Mouse (Mus musculus) A20 (cell line): ENCODE data around the gene Msi2.
A peak's percentile ranks its signal among the peaks of the same experiment; 100 is the strongest.

Experiments
- DNase-seq: peaks from one replicate; pipeline ENCODE4 v3.0.0-alpha.2; 2011; ENCODE audit warnings: low read depth, low spot score

Msi2 gene

GRCm38 (mm10) chr11:88614527-88615305, 103.6 kb downstream of the Msi2 start:
- peak; percentile 87 for DNase-seq

DNA sequence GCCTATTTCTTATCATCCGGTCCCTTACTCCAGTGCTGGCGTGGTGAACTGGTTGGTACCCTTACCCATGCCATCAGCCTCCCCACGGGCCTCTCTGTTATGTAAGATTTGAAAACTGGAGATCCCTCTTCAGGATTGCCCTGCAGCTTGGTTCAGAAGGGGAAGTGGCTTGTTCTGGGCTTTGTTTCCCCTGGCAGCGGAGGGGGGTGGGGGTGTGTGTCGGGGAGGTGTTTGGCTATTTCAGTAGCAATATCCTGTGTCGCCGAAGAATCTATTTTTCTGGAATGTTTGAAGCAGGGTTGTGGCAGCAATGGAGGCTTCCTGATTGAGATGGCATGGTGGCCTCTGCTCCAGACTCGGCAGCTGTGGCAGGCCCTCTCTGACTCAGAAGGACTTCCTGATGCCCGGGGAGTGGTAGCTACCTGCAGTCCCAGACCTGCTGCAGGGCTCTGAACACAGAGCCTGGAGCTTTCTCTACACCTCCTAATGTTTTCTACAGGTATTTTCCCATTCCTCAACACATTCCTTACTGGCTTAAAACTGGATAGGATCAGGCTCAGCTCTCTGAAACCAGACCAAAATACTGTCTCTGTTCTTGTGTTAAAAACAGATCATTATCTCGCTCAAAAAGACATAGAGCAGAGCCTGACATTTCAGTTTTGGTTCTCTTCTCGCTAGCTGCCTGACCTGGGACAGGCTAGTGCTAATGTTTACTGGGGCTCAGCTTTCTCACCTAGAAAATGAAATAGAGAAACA, 104.4 kb downstream of the Msi2 start:
- DNase-seq, result peak; percentile 78

DNA sequence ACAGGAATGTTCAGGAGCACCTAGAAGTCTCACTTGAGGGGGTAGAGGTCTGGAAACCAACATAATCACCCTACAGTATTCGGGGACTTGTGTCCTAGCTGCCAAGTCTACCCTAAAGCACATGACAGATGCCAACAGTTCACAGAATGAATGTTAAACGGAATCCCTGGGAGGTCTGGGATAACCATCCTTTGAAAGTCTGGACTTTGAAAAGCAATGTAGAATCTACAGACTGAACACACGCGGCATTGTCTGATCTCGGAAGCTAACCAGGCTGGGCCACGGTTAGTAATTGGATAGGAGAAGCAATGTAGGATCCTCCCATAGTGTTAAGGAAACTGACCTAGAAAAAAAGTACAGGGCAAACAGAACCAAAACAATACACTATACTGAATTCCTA, 105.3 kb downstream of the Msi2 start:
- no peak for DNase-seq

DNA sequence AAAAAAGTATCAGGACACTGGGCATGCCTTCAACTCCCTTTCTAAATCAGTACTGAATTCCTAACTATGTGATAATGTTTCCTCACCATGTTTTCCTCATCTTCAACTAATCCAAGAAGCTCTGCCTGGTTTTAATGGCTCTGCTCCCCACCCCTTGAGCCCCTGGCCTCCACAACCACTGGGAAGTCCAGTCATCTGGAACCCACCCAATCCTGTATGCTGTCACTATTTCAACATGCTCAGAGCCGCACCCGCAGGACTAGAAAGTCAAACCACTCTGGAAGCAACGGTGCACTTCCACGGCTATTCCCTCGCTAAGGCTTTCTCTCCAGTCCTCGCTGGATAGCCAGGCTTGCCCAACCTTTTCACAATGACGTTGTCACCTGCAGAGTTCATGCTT, 106.2 kb downstream of the Msi2 start:
- DNase-seq, result no peak

DNA sequence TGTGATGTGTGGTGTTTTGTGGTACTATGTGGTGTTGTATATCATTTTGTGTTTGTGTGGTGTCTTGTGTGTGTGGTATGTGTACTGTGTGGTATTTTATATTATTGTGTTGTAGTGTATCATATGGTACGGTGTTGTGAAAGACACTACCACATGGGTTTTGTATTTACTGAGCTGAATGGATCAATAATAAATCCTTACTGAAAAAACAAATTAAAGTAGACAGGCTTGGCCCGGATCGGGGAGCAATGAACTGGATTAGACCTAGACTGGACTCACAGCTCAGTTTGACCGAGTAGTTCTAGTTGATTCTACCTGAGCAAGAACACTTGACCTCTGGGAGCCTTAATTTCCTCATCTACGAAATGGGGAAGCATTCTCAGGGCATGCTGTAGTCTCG, 107.5 kb downstream of the Msi2 start:
- DNase-seq, result no peak

GRCm38 (mm10) chr11:88610112-88610511, 108.2 kb downstream of the Msi2 start:
- no peak for DNase-seq

DNA sequence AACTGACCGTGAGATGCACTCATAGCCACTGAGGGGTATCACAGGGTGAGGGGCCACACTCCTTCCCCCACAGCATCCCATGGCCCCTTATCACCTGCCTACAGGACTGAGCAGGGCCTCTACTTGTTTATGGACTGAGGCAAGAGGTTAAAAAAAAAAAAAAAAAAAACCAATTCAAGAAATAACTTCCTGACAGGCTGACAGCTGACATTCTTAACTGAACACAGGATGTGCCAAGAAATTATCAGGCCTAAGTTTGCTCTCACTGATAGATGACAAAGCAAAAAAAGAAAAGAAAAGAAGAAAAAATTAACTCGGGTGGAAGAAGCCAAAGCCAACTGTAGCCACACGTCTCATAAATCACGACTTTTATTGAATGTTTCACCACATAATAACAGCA, 109.7 kb downstream of the Msi2 start:
- no peak for DNase-seq

- no peak for DNase-seq
Observed at GRCm38 (mm10) chr11:88607725-88608383, 110.5 kb downstream of the Msi2 start.

GRCm38 (mm10) chr11:88605771-88606170, 112.5 kb downstream of the Msi2 start:
- DNase-seq, result no peak

- DNase-seq, result no peak
Observed at GRCm38 (mm10) chr11:88605098-88605525, 113.2 kb downstream of the Msi2 start.

- DNase-seq, result no peak
Observed at GRCm38 (mm10) chr11:88604635-88605034, 113.7 kb downstream of the Msi2 start.

- DNase-seq, result no peak
Observed at GRCm38 (mm10) chr11:88603366-88603765, 114.9 kb downstream of the Msi2 start.

GRCm38 (mm10) chr11:88602471-88603120, 115.7 kb downstream of the Msi2 start:
- no peak for DNase-seq

GRCm38 (mm10) chr11:88600194-88600593, 118.1 kb downstream of the Msi2 start:
- peak; percentile 33 for DNase-seq

GRCm38 (mm10) chr11:88599332-88600130, 118.8 kb downstream of the Msi2 start:
- peak; percentile 74 for DNase-seq

GRCm38 (mm10) chr11:88598848-88599175, 119.5 kb downstream of the Msi2 start:
- DNase-seq, result no peak

GRCm38 (mm10) chr11:88598150-88598847, 120.0 kb downstream of the Msi2 start:
- peak; percentile 58 for DNase-seq

DNA sequence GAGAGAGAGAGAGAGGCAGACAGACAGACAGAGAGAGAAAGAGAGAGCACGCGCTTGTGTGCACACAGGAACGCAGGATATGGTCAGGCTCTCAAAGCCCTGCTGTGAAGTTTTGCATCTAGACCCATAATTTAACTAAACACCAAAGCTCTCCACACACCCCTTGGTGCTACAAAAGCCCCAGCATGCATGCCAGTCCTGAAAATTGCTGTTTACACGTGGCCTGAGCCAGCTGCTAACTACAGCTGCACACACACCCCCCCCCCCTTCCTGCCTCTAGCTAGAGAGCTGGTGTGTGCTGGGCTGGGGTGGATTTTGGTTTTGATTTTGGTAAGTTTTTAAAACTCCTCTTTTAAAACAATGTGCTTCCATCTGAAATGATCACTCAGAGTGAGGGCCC, 122.7 kb downstream of the Msi2 start:
- DNase-seq, result peak; percentile 90

DNA sequence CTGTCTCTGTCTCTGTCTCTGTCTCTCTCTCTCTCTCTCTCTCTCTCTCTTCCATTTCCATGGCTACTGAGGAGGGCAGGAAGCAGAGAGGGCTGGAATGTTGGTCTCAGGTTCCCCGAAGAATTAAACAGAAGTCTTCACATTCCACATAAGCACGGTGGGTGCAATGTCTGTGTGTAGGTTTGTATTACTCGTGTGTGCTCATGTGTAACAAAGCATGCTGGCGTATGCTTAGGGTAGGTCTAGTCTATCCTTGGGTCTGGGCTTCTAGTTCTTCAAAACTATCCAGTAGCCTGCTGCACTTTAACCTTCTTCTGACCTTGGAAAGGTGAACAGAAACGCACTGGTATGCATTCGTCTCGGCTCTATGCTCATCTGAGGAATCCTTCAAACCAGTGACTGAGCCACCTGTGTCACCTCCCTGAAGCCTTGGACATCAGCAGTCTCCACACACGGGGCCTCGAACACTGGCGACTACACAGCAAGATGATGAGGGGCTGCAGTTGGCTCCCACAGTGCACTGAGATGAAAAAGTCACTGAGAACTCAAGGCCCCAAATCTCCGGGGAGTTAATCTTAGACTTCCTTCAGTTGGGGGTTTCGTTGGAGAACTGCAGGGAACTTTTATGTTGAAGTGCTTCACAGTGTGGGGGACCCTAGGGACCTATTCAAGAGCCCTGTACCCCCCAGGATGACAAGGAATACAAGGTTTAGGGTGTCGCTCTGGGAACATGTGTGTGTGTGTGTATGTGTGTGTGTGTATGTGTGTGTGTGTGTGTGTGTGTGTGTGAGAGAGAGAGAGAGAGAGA, 123.3 kb downstream of the Msi2 start:
- DNase-seq, result peak; percentile 71

- no peak for DNase-seq
Observed at GRCm38 (mm10) chr11:88594010-88594409, 124.3 kb downstream of the Msi2 start.
